9 mouse cellular contexts compared by ENCODE assay signal in the genomic region with DNA sequence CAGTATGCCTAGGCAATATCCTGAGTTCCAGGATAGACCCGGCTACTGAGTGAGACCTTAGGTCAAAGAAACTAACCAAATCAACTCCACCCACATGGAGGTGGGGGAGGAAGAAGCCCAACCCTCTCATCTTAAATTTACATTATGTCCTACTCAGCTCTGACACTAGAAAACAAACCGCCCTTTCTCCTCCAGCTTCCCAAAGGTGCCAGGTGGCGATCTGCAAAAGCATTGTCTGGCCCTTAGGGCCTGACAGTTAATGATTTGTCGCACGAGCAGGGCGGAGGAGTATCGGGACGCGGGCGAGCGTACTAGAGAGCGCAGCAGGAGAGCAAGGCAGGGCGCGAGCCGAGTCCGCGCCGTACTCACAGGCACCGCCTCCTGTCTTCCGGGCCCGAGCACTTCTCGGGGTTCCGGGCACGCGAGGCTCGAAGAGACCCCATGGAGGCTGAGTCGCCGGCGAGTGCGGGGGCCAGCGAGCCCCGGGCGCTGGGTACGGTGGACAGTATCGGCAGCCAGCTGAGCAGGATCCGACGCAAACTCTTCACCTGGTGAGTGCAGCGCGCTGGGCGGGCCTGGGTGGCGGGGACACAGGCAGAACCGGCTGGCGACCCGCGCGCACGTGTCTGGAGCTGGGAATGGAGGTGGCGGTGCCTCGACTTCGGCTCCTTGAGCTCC. TPM values are rescaled to one million over a fixed set of nuclear protein-coding genes. Genes with fewer than 3 reads are reported as not detected.
DNase-seq lines count a peak whose midpoint lies in the region; ATAC-seq and TF ChIP-seq lines count a peak whose summit lies in the region.
"Had no signal": no experiment of that assay in that cellular context is flagged by ENCODE, and none has a peak within 500 bp of the region (broad histone marks: within the 10 kb centered on the region; RNA-seq: fewer than 3 reads in every experiment).

TSS of gene Slc35f2 (plus strand) at position 195 of the 678 bp plus-strand sequence.

- 0 out of 2 replicates have a peak, but pooled peaks cover 2% of the 10 kb centered on the region for H3K4me1 ChIP-seq in cortical plate, adult 2 months (ENCODE audit: control insufficient read depth, insufficient read depth, low read length)
- peaks cover 14% of the 10 kb centered on the region for H3K4me1 ChIP-seq in heart, embryonic 12.5 days (replicated peaks)
- H3K4me1 ChIP-seq in kidney, embryonic 15.5 days = peaks cover 21% of the 10 kb centered on the region
- H3K4me1 ChIP-seq in stomach, embryonic 15.5 days = peaks cover 12% of the 10 kb centered on the region

- peaks cover 53% of the 10 kb centered on the region for H3K27me3 ChIP-seq in heart, embryonic 12.5 days (replicated peaks)
- H3K27me3 ChIP-seq in kidney, embryonic 15.5 days = peaks cover 28% of the 10 kb centered on the region
- H3K27me3 ChIP-seq in stomach, embryonic 15.5 days (replicated peaks) = peaks cover 9% of the 10 kb centered on the region; the same call in 1 of the 2 replicates

- no peak within 1 kb of the TSS for H3K27ac ChIP-seq in cortical plate, adult 2 months (ENCODE audit: insufficient read depth, low read length)
- H3K27ac ChIP-seq in heart, embryonic 12.5 days (ENCODE audit: poor library complexity, severe bottlenecking) = no peak within 1 kb of the TSS
- H3K27ac ChIP-seq in kidney, embryonic 15.5 days = peak within 1 kb of the TSS; percentile 81
- H3K27ac ChIP-seq in stomach, embryonic 15.5 days = no peak within 1 kb of the TSS

- no peaks in the 10 kb centered on the region for H3K36me3 ChIP-seq in heart, embryonic 12.5 days
- H3K36me3 ChIP-seq in kidney, embryonic 15.5 days = no peaks in the 10 kb centered on the region
- no peaks in the 10 kb centered on the region for H3K36me3 ChIP-seq in stomach, embryonic 15.5 days

- peak; percentile 67 for ATAC-seq in heart, embryonic 12.5 days (ENCODE audit: insufficient number of reproducible peaks, low FRiP score)
- peak; percentile 89 for ATAC-seq in kidney, embryonic 15.5 days (replicated peaks; ENCODE audit: low FRiP score)
- 0 out of 2 replicates have a peak, but pooled peaks have one; percentile 13 for ATAC-seq in monocyte, adult 5-6 weeks (replicated peaks; ENCODE audit: insufficient number of reproducible peaks, low FRiP score, low TSS enrichment, poor library complexity, severe bottlenecking)
- peak; percentile 58; the same call in 1 of the 2 replicates for ATAC-seq in stomach, embryonic 15.5 days (ENCODE audit: insufficient read depth, low FRiP score, low read depth)

- peak within 1 kb of the TSS; percentile 100 for H3K4me2 ChIP-seq in heart, embryonic 12.5 days
- H3K4me2 ChIP-seq in kidney, embryonic 15.5 days = peak within 1 kb of the TSS; percentile 96
- H3K4me2 ChIP-seq in stomach, embryonic 15.5 days = peak within 1 kb of the TSS; percentile 98

- peak within 1 kb of the TSS; percentile 66 for H3K4me3 ChIP-seq in cortical plate, adult 2 months (ENCODE audit: insufficient read depth, low read length)
- peak within 1 kb of the TSS; percentile 81 for H3K4me3 ChIP-seq in heart, embryonic 12.5 days
- peak within 1 kb of the TSS; percentile 62 for H3K4me3 ChIP-seq in kidney, embryonic 15.5 days (replicated peaks)
- H3K4me3 ChIP-seq in stomach, embryonic 15.5 days (replicated peaks) = peak within 1 kb of the TSS; percentile 54

- H3K9ac ChIP-seq in heart, embryonic 12.5 days = peak within 1 kb of the TSS; percentile 73
- H3K9ac ChIP-seq in kidney, embryonic 15.5 days = peak within 1 kb of the TSS; percentile 59
- H3K9ac ChIP-seq in stomach, embryonic 15.5 days = peak within 1 kb of the TSS; percentile 69; the same call in 1 of the 2 replicates

- WGBS in heart, embryonic 12.5 days = under 1% methylated on average over 50 of the region's 50 CpGs
- WGBS in kidney, embryonic 15.5 days = under 1% methylated on average over 49 of the region's 50 CpGs
- under 1% methylated on average over 50 of the region's 50 CpGs for WGBS in stomach, embryonic 15.5 days

- DNase-seq in heart, adult 11 months = peak; percentile 85
- DNase-seq in heart, adult 8-10 months (ENCODE audit: low spot score) = no peak
- DNase-seq in liver = peak; percentile 22

- TF ChIP-seq CTCF in cortical plate, adult 2 months (IDR thresholded peaks at IDR 0.05; ENCODE audit: extremely low read depth, insufficient read depth, low read length) = no peak

- no peak for TF ChIP-seq POLR2A in cortical plate, adult 2 months (IDR thresholded peaks at IDR 0.05; ENCODE audit: extremely low read depth, insufficient read depth, low read length)

- H3K9me3 ChIP-seq in heart, embryonic 12.5 days (replicated peaks) = no peaks in the 10 kb centered on the region; the same call in 1 of the 2 replicates
- H3K9me3 ChIP-seq in kidney, embryonic 15.5 days (replicated peaks) = no peaks in the 10 kb centered on the region
- H3K9me3 ChIP-seq in stomach, embryonic 15.5 days = no peaks in the 10 kb centered on the region

RNA-seq across cellular contexts. Expression of gene Slc35f2, which starts in this region (rescaled TPM):
- under 1 TPM in 1 of 4 experiments, not detected in 3; 0.11 TPM for total RNA-seq in heart, adult 8-10 months (2022)
- polyA plus RNA-seq in cortical plate, adult 2 months (2012; rRNA removed) = 5.7 and 6.2 TPM in 2 replicates
- polyA plus RNA-seq in heart, embryonic 12.5 days (2016; fragmentation: Nextera tagmentation; extraction: Ambion mirVana) = 0.63 and 0.74 TPM in 2 replicates
- 14.4 and 15.9 TPM in 2 replicates for polyA plus RNA-seq in kidney, embryonic 15.5 days (2015; fragmentation: Nextera tagmentation; extraction: Ambion mirVana)
- 0.57 to 2.5 TPM (median 0.64 TPM) in 3 replicates for total RNA-seq in monocyte, adult 5-6 weeks (2017)
- polyA plus RNA-seq in stomach, embryonic 15.5 days (2015; fragmentation: Nextera tagmentation; extraction: Ambion mirVana) = 7.9 and 8.4 TPM in 2 replicates
- total RNA-seq: MEL had no signal

Comparison
In these comparisons a context has a peak if more than half of its experiments do, and no peak if none do; other contexts are left out.
1. Peak in ATAC-seq, H3K4me3 ChIP-seq, H3K9ac ChIP-seq and H3K4me2 ChIP-seq in heart, embryonic 12.5 days; RNA of the gene not detected or under 1 TPM.
2. ATAC-seq: peak in every context shown above with its lines; median percentile 89 in kidney, embryonic 15.5 days; 67 in heart, embryonic 12.5 days; 58 in stomach, embryonic 15.5 days; 13 in monocyte, adult 5-6 weeks.